Mouse (Mus musculus) C2C12 (cell line): ENCODE measurements around the gene Smtnl2. TPM values are rescaled to one million over a fixed set of nuclear protein-coding genes. Genes with fewer than 3 reads are reported as not detected.

ENCODE experiments used
- H3K27me3 ChIP-seq: one replicate; pipeline ENCODE4 v1.6.1; 2011; ENCODE audit not compliant: control insufficient read depth, insufficient read depth, insufficient read length
- H3K36me3 ChIP-seq: one replicate; pipeline ENCODE4 v1.6.1; 2011; ENCODE audit not compliant: control insufficient read depth, insufficient read depth
- H3K4me3 ChIP-seq: one replicate; pipeline ENCODE4 v1.5.1; 2011; ENCODE audit warnings: mild to moderate bottlenecking, control low read depth; ENCODE audit not compliant: poor library complexity, insufficient read depth, severe bottlenecking
- H3K79me2 ChIP-seq: one replicate; pipeline ENCODE4 v1.6.1; 2011; ENCODE audit not compliant: control insufficient read depth, insufficient read depth
- H3K79me3 ChIP-seq: one replicate; pipeline ENCODE4 v1.6.1; 2011; ENCODE audit warnings: low read depth, control low read depth
- H3ac ChIP-seq: one replicate; pipeline ENCODE3; 2011; ENCODE audit warnings: low read depth; ENCODE audit not compliant: control insufficient read depth, insufficient read length
- CEBPB ChIP-seq: IDR thresholded peaks from one replicate; pipeline ENCODE4 v1.6.1; 2011; ENCODE audit warnings: low read depth, mild to moderate bottlenecking, control low read depth, moderate library complexity
- CTCF ChIP-seq: IDR thresholded peaks from one replicate; pipeline ENCODE4 v1.5.1; 2011; ENCODE audit not compliant: control insufficient read depth, insufficient read depth, insufficient read length
- FOSL1 ChIP-seq: IDR thresholded peaks from one replicate; pipeline ENCODE4 v1.8.0; 2011; ENCODE audit warnings: mild to moderate bottlenecking, low read length; ENCODE audit not compliant: poor library complexity, insufficient read depth, severe bottlenecking
- MAX ChIP-seq: IDR thresholded peaks from one replicate; pipeline ENCODE4 v1.6.1; 2011; ENCODE audit warnings: mild to moderate bottlenecking, control low read depth
- MYOD1 ChIP-seq: IDR thresholded peaks from one replicate; pipeline ENCODE4 v1.6.1; 2011; ENCODE audit warnings: low read depth; ENCODE audit not compliant: control insufficient read depth, insufficient read length
- MYOG ChIP-seq: IDR thresholded peaks from one replicate; pipeline ENCODE4 v1.6.1; 2011; ENCODE audit not compliant: control insufficient read depth, insufficient read length; ENCODE audit errors: extremely low read depth
- USF1 ChIP-seq: IDR thresholded peaks from one replicate; pipeline ENCODE4 v1.6.1; 2011; ENCODE audit warnings: low read depth, mild to moderate bottlenecking, control low read depth, moderate library complexity
- polyA plus RNA-seq: library from polyadenylated mRNA; unstranded; fragments of >200 nt; fragmentation: generic; extraction: Trizol; gene quantifications from one replicate; pipeline ENCODE4 v1.2.1, GENCODE M21; 2012; ENCODE audit warnings: missing spikeins

Gene Smtnl2
- polyA plus RNA-seq, 1 experiment, result 0.04 TPM

DNA sequence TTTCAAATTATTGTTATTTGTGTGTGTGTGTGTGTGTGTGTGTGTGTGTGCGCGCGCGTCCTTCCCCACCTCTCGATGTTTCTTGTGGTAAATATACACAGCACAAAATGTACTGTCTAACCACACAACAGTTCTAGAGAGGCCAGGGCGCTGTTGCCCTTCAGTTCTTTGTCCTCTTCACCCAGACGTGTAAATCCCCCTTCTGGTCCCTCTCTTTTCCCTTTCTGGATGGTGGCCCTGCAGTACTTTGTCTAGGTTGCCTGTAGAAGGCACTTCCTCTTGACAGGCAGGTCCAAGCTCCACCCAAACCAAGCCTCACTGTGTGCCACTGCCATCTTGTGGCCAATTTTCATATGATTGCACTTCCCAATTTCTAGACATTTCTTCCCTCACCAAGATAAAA lies 17.8 kb upstream of the Smtnl2 start:
- H3K79me2 ChIP-seq, result no peaks in the 10 kb centered on the region
- TF ChIP-seq CTCF, result peak; percentile 50
- no peak for TF ChIP-seq FOSL1
- no peaks in the 10 kb centered on the region for H3K36me3 ChIP-seq
- H3K4me3 ChIP-seq, result no peak overlapping the region
- H3ac ChIP-seq, result no peak overlapping the region
- H3K27me3 ChIP-seq, result peaks cover 6% of the 10 kb centered on the region
- H3K79me3 ChIP-seq, result no peaks in the 10 kb centered on the region

GRCm38 (mm10) chr11:72428694-72429093 lies 17.2 kb upstream of the Smtnl2 start:
- peaks cover 6% of the 10 kb centered on the region for H3K27me3 ChIP-seq
- no peak overlapping the region for H3ac ChIP-seq
- peak; percentile 46 for TF ChIP-seq USF1
- no peak for TF ChIP-seq MYOG
- TF ChIP-seq CTCF, result peak; percentile 50
- no peak for TF ChIP-seq CEBPB
- H3K36me3 ChIP-seq, result no peaks in the 10 kb centered on the region
- no peaks in the 10 kb centered on the region for H3K79me3 ChIP-seq
- H3K4me3 ChIP-seq, result no peak overlapping the region
- H3K79me2 ChIP-seq, result no peaks in the 10 kb centered on the region

DNA sequence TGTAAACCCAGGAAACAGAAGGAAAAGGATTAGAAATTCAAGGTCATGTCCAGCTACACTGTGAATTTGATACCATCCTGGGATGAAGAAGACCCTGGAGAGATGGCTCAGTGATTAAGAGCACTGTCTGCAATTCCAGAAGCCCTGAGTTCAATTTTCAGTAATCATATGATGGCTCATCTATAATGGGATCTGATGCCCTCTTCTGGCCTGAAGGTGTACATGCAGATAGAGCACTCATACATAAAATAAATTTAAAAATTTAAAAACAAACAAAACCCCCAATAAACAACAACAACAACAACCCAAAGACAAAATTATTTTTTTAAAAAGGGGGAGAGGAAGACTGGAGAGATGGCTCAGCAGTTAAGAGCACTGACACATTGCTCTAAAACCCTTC lies 15.4 kb upstream of the Smtnl2 start:
- Histone ChIP-seq H3K36me3 (no peaks in the 10 kb centered on the region), H3K4me3 (no peak overlapping the region), H3K79me2 (no peaks in the 10 kb centered on the region), H3K27me3 (peaks cover 2% of the 10 kb centered on the region), H3K79me3 (no peaks in the 10 kb centered on the region), H3ac (no peak overlapping the region)
- TF ChIP-seq CTCF (no peak), USF1 (no peak), FOSL1 (no peak), MYOG (no peak), MYOD1 (no peak), CEBPB (no peak), MAX (no peak)

DNA sequence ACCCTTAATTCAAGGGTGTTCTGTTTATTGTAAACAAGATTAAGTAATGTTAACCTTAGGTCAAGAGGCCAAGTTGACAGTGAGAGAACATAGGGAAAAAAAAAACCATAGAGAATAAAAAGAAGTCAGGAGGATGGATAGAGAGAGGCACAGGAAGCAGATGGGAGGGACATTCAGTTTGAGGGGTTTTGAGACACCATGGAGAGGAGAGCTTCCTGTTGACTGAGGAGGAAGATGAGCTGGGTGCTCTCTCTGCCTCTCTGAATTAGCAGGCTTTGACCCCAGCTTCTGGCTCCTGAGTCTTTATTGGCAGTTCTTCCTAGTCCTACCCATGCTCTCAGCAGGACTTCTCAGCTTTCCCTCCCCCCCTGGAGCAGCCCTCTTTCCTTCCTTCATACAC lies 13.7 kb upstream of the Smtnl2 start:
- Histone ChIP-seq H3K79me2 (no peaks in the 10 kb centered on the region), H3K4me3 (no peak overlapping the region), H3ac (no peak overlapping the region), H3K36me3 (no peaks in the 10 kb centered on the region), H3K79me3 (no peaks in the 10 kb centered on the region), H3K27me3 (no peaks in the 10 kb centered on the region)
- TF ChIP-seq USF1 (no peak), MAX (no peak), CEBPB (no peak), MYOD1 (no peak), CTCF (no peak), FOSL1 (no peak)

- Histone ChIP-seq H3K79me3 (no peaks in the 10 kb centered on the region), H3ac (no peak overlapping the region), H3K36me3 (no peaks in the 10 kb centered on the region), H3K27me3 (peaks cover 7% of the 10 kb centered on the region), H3K79me2 (no peaks in the 10 kb centered on the region), H3K4me3 (no peak overlapping the region)
- no peak for TF ChIP-seq CTCF
- TF ChIP-seq FOSL1, result peak; percentile 56
Measured at GRCm38 (mm10) chr11:72423686-72424085, 12.2 kb upstream of the Smtnl2 start.

DNA sequence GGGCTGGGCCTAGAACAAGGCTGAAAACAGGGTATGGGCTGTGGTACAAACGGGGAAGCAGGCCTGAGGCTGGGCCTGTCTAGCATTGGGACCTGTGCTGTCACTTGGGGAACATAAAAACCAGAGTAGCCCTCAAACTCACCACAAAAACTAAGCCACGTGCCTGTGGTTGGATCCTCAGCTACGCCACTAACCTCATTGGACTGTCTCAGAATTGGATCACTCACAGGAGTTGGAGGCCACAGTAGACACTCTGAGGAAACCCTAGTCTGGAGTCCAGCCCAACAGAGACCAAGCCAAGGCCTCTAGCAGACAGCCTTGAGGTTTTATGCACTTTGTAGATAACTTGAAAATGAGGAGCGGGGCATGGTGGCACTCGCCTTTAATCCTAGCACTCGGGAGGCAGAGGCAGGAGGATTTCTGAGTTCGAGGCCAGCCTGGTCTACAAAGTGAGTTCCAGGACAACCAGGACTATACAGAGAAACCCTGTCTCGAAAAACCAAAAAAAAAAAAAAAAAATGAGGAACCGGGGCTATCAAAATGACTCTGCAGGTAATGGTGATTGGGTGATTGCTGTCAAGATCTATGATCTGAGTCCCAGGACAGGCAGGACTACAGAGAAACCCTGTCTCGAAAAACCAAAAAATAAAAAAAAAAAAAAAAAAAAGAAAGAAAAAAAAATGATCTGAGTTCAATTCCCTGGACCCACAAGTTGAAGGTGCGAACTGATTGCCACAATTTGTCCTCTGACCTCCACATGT lies 10.2 kb upstream of the Smtnl2 start:
- no peaks in the 10 kb centered on the region for H3K36me3 ChIP-seq
- H3K79me3 ChIP-seq, result no peaks in the 10 kb centered on the region
- H3K27me3 ChIP-seq, result peaks cover 23% of the 10 kb centered on the region
- TF ChIP-seq MYOD1 (no peak), USF1 (peak; percentile 57), FOSL1 (no peak), CTCF (no peak), MYOG (no peak), CEBPB (peak; percentile 10), MAX (peak; percentile 75)
- no peak overlapping the region for H3ac ChIP-seq
- no peak overlapping the region for H3K4me3 ChIP-seq
- H3K79me2 ChIP-seq, result no peaks in the 10 kb centered on the region
